Mouse (Mus musculus) ES-Bruce4 (cell line): Measurements from ENCODE around the gene Tgfb1. TPM values are rescaled to one million over a fixed set of nuclear protein-coding genes. Genes with fewer than 3 reads are reported as not detected.

Source experiments
- H3K27ac ChIP-seq: 2 replicates; pipeline ENCODE4 v1.5.1; 2012; ENCODE audit warnings: low read length, inconsistent platforms; ENCODE audit not compliant: insufficient read depth
- H3K27me3 ChIP-seq: 2 replicates; pipeline ENCODE4 v1.6.1; 2012; ENCODE audit warnings: mild to moderate bottlenecking, low read length, inconsistent platforms; ENCODE audit not compliant: control insufficient read depth, poor library complexity, insufficient read depth, severe bottlenecking
- H3K36me3 ChIP-seq: 2 replicates; pipeline ENCODE4 v1.6.1; 2012; ENCODE audit warnings: inconsistent platforms, mild to moderate bottlenecking, low read length, moderate library complexity; ENCODE audit not compliant: control insufficient read depth, poor library complexity, insufficient read depth, severe bottlenecking
- H3K4me1 ChIP-seq: one replicate; pipeline ENCODE4 v1.8.1; 2011; ENCODE audit warnings: low read length; ENCODE audit not compliant: control insufficient read depth, insufficient read depth
- H3K4me3 ChIP-seq: 2 replicates; pipeline ENCODE4 v1.5.1; 2011; ENCODE audit warnings: low read depth, mild to moderate bottlenecking, low read length
- H3K9ac ChIP-seq: 2 replicates; pipeline ENCODE4 v1.6.1; 2012; ENCODE audit warnings: low read depth, mild to moderate bottlenecking, inconsistent platforms; ENCODE audit not compliant: poor library complexity, severe bottlenecking
- H3K9me3 ChIP-seq: replicated peaks from 2 replicates; pipeline ENCODE4 v1.6.1; 2012; ENCODE audit warnings: mild to moderate bottlenecking, low read length, inconsistent platforms; ENCODE audit not compliant: control insufficient read depth, poor library complexity, insufficient read depth, severe bottlenecking
- CTCF ChIP-seq: IDR thresholded peaks from one replicate; pipeline ENCODE4 v1.8.1; 2011; ENCODE audit warnings: low read depth, low read length
- EP300 ChIP-seq: IDR thresholded peaks from 2 replicates; pipeline ENCODE4 v1.6.1; 2011; ENCODE audit warnings: low read depth, low read length; ENCODE audit not compliant: insufficient read depth
- POLR2A ChIP-seq: IDR thresholded peaks from one replicate; pipeline ENCODE4 v1.8.1; 2011; ENCODE audit warnings: low read length; ENCODE audit not compliant: insufficient read depth
- polyA plus RNA-seq: library from polyadenylated mRNA; stranded (reverse); fragments of >200 nt; gene quantifications from 2 replicates; pipeline ENCODE4 v1.2.4, GENCODE M21; 2011; ENCODE audit warnings: low read depth; ENCODE audit not compliant: missing spikeins, insufficient read depth, insufficient read length

The Tgfb1 gene
- polyA plus RNA-seq, 1 experiment, result 25.6 TPM

- Histone ChIP-seq H3K9me3 (no peaks in the 10 kb centered on the region), H3K27me3 (no peaks in the 10 kb centered on the region), H3K36me3 (peaks cover 96% of the 10 kb centered on the region), H3K9ac (no peak overlapping the region), H3K4me1 (no peaks in the 10 kb centered on the region), H3K27ac (no peak overlapping the region), H3K4me3 (no peak overlapping the region)
- TF ChIP-seq POLR2A (no peak), EP300 (no peak), CTCF (no peak)
Measured at GRCm38 (mm10) chr7:25729862-25730261, 43.1 kb downstream of the Tgfb1 start.

- Histone ChIP-seq H3K9me3 (no peaks in the 10 kb centered on the region), H3K4me1 (no peaks in the 10 kb centered on the region), H3K36me3 (peaks cover 90% of the 10 kb centered on the region), H3K9ac (no peak overlapping the region), H3K4me3 (no peak overlapping the region), H3K27me3 (no peaks in the 10 kb centered on the region), H3K27ac (no peak overlapping the region)
- TF ChIP-seq EP300, result no peak
Measured at GRCm38 (mm10) chr7:25731294-25732055, 44.7 kb downstream of the Tgfb1 start.

GRCm38 (mm10) chr7:25734991-25735390, 48.2 kb downstream of the Tgfb1 start:
- Histone ChIP-seq H3K4me1 (no peaks in the 10 kb centered on the region), H3K36me3 (peaks cover 86% of the 10 kb centered on the region), H3K9ac (no peak overlapping the region), H3K4me3 (no peak overlapping the region), H3K9me3 (no peaks in the 10 kb centered on the region), H3K27me3 (no peaks in the 10 kb centered on the region), H3K27ac (no peak overlapping the region)
- TF ChIP-seq POLR2A, result no peak
- TF ChIP-seq CTCF, result no peak
- no peak for TF ChIP-seq EP300

- Histone ChIP-seq H3K27me3 (no peaks in the 10 kb centered on the region), H3K9ac (no peak overlapping the region), H3K27ac (no peak overlapping the region), H3K36me3 (peaks cover 86% of the 10 kb centered on the region), H3K4me1 (no peaks in the 10 kb centered on the region), H3K9me3 (no peaks in the 10 kb centered on the region), H3K4me3 (no peak overlapping the region)
- peak; percentile 28 for TF ChIP-seq CTCF
- no peak for TF ChIP-seq POLR2A
Measured at GRCm38 (mm10) chr7:25736920-25737319, 50.1 kb downstream of the Tgfb1 start.

GRCm38 (mm10) chr7:25738277-25738676, 51.5 kb downstream of the Tgfb1 start:
- no peak for TF ChIP-seq EP300
- TF ChIP-seq POLR2A, result no peak
- TF ChIP-seq CTCF, result no peak
- no peaks in the 10 kb centered on the region for H3K4me1 ChIP-seq
- H3K36me3 ChIP-seq, result peaks cover 85% of the 10 kb centered on the region
- no peaks in the 10 kb centered on the region for H3K9me3 ChIP-seq
- H3K27me3 ChIP-seq, result no peaks in the 10 kb centered on the region
- H3K4me3 ChIP-seq, result no peak overlapping the region
- no peak overlapping the region for H3K27ac ChIP-seq
- no peak overlapping the region for H3K9ac ChIP-seq

- H3K36me3 ChIP-seq, result peaks cover 88% of the 10 kb centered on the region
- no peak for TF ChIP-seq POLR2A
- TF ChIP-seq EP300, result no peak
- no peak for TF ChIP-seq CTCF
Measured at GRCm38 (mm10) chr7:25746844-25747243, 60.0 kb downstream of the Tgfb1 start.

More at GRCm38 (mm10) chr7:25746844-25747243, 60.0 kb downstream of the Tgfb1 start:
- Histone ChIP-seq H3K27me3 (no peaks in the 10 kb centered on the region), H3K9ac (no peak overlapping the region), H3K9me3 (no peaks in the 10 kb centered on the region), H3K4me1 (no peaks in the 10 kb centered on the region), H3K27ac (no peak overlapping the region), H3K4me3 (no peak overlapping the region)
